Mouse (Mus musculus) heart, postnatal 36 days (tissue): ENCODE measurements around the gene Eva1c. TPM values are rescaled to one million over a fixed set of nuclear protein-coding genes. Genes with fewer than 3 reads are reported as not detected.
"Not testable (repeated sequence)": the region's sequence is repeated elsewhere in the genome, so short reads cannot be mapped to it uniquely, and the experiment has no call there.

Experiments used
- DNase-seq, 2 experiments: peaks; one replicate each; pipeline ENCODE4 v3.0.0; 2021 to 2022
- intact Hi-C: fragments of 180-260 bp; cut with DNase I; formaldehyde crosslinking; loops from one replicate; pipeline ENCODE4 v1.15.1; 2025
- total RNA-seq, 2 experiments: library from RNA; stranded (reverse); gene quantifications; 2 replicates each; pipeline ENCODE4 v1.2.3; 2021

The Eva1c gene
- total RNA-seq, 2 experiments from 2014 or later: 1.1 to 1.4 TPM

DNA sequence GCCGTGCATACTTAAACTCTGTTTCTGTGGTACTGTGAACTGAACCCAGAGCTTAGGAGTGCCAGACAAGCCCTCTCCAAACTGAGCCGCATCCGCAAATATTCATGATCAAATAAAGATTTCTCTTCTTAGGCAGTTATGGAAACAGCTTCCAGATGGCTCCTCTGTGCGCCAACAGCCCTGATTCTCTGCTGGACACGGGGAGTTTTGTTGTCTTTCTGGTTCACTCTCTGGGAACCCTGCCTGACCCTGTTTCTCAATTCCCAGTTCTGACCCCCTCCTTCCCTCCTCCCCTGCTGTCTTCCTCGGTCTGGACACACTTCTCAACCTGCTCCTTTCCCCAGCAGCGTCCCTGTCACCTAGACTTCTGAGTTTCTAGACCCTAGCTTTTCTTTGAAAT is 3.5 kb upstream of the Eva1c start:
- intact Hi-C loops: no loop called here
- DNase-seq: no peak

DNA sequence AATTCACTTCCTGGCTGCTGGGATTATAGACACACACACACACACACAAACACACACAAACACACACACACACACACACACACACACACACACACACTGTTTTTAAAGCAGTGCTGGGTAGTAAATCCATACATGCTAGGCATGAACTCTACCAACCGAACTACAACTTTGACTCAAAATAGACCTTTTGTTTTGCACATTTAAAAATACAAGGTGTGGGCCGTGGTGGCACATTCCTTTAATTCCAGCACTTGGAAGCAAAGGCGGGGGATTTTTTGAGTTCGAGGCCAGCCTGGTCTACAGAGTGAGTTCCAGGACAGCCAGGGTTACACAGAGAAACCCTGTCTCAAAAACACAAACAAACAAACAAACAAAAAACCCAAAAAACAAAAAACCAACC is 2.5 kb upstream of the Eva1c start:
- DNase-seq, intact Hi-C loops: not testable (repeated sequence)

DNA sequence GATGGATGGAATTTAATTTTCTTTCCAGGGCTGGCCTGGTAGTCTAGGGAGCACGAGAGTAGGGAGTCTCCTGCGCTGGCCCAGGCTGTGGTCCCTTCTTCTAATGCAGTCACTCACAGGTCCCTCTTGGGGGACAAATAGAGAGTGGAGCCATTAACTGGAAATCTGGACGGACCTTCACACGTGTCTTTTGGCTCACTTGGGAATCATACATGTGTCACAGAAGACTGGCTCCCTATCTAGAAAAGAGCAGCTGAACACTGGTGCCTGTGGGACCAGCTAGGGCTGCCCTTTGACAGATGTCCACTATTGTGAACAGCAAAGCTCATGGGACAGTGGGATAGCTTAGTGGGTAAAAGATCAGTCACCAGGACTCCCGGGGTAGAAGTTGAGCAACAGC is 478 bp upstream of the Eva1c start:
- no peak for DNase-seq
- intact Hi-C loops: no loop called here

DNA sequence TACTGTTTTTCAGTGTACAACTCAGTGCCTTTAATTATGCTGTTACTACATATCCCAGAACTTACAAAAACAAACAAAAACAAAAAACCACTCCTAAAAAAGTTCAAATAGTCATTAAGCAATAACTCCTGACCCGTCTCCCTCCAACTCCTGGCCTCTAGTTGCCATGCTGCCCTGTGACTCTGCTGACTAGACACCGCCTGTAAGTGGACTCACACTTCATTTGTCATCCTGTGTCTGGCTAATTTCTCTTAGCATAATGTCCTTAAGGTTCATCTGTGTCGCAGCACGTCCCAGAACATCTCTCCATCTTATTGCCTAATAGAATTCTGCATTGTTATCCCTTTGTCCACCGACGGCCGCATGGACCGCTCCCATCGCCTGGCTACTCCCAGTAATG is 979 bp downstream of the Eva1c start:
- intact Hi-C loops: no loop called here
- DNase-seq: no peak

DNA sequence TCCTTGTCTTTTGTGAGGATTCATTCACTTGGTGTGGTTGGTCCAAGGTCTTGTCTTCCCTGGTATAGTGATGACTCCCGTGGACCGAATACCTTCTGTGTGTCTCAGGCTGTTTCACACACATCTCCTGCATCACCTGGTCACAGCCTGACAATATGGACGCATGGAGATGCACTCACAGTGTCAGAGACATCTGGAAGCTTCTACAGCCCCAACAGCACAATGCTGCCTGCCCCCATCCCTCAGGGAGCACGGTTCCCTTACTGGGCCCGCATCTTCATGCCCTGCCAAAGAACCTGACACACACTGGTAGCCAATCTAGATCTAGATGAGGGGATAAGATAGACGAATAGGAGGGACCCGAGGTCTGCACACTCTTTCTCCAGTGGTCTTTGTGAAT is 2.6 kb downstream of the Eva1c start:
- DNase-seq: no peak
- intact Hi-C loops: loop anchor here (1.0 to 2.0 kb wide), 2 partner anchors 18 to 96 kb away; partner anchors contain the start of gene Urb1

DNA sequence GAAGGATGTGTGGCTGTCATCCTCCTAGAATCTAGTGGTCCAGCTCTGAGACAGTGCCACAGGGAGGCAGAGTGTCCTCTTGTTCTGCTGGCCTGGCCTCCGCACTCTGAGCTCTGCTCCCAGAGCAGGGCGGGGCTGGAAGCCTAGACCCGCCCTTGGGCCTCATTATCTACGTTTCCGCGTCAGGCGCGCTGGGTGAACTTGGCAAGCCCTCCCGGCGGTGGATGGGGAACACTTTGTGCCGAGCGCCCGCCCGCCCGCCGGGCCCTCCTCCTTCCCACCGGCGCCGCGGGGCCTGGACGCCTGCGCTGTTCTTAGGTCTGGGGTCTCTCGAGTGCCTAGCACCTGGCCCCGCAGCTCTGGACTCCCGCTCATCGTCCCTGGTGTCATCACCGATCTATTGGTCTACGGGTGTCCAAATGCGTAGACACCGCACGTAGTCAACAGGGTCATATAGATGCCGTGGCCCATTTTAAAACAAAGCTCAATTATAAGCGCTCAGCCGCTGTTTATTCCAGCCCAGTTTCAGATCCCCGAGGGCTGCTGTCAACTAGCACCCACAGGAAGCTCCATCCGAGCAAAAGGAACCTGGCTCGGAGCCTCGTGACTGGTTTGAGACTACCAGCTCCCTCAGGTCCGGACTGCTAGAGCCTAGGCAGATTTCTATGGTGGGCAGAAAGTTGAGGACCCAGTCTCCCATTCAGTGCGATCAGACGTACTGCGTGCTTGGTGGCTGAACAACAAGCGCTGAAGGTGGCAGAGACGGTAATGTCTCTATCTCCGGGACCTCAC is 3.6 kb downstream of the Eva1c start:
- intact Hi-C loops: loop anchor here (1.0 to 2.0 kb wide), 3 partner anchors 19 to 105 kb away; partner anchors contain the start of genes Cfap298 and Urb1
- peak; percentile 88 to 91 for DNase-seq

DNA sequence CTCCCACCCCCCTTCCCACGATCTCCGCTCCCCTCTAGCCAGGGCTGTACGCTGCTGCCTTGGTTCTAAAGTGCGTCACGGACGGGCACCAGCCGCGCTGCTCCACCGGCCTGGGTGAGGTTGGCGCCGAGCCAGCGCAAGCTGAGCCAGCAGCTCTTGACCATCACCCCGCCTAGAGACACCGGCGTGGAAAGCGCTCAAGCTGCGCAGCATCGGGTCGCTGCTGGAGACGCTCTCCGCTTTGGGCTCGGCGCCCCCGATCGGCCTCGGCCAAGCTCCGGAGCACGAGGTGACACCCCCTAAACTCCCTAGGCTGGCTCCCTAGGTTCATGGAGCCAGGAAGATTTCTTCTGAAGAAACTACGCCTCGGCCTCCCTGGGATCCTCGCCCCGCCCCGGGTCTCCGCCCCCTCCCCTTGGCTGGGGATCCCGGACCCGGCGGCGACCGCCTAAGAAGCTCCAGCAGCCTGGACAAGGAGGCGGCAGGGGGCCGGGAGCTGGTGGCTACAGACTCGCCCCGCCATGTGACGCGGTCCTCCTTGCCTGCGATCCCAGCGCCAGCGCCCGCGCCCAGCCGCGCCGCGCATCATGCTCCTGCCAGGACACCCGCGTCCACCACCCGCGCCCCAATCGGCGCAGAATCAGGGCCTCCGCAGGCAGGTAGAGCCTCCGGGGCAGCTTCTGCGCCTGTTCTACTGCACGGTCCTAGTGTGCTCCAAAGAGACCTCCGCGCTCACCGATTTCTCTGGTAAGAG is 4.3 kb downstream of the Eva1c start:
- intact Hi-C loops: loop anchor here (2.0 kb wide), 1 partner anchor 104 kb away; the partner anchor contains the start of gene Cfap298

DNA sequence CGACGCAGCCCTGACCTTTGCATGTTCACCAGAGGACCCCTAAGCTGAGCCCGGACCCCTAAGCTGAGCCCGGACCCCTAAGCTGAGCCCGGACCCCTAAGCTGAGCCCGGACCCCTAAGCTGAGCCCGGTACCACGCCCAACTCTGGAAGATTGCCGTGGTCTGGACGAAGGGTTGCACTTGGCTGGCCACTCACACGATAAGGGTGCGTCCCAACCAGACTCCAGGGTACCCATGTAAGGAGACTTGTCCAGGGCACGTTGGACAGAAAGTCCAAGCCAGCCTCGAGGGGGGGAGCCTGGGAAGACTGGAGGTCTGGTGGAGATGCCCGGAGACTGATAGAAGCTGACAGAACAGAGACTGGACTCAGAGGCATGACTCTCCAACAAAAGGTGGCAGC is 5.2 kb downstream of the Eva1c start:
- intact Hi-C loops: loop anchor here (2.0 kb wide), 1 partner anchor 103 kb away; the partner anchor contains the start of gene Cfap298
- DNase-seq: peak in 1 of 2 experiments; percentile 23

More for the DNA sequence above, 4.3 kb downstream of the Eva1c start:
- DNase-seq: peak; percentile 83 to 84

DNA sequence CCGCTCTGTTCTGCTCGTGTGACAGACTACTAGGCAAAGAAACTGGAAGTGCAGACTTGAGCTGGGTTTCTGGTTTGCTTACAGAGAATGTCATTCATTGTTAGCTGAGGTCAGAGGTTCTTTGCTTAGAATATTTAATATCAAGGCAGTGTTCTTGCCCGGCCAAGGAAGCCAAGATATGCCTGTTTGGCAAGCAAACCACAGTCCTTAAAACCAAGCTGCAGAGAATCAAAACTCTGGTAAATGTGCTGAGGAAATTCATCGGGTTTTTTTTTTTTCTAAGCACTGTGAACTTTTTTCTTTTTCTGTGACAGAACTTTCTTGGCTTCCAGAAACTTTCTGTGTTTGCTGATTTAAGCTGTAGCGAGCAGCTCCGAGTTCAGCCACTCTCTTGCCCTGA is 6.0 kb downstream of the Eva1c start:
- intact Hi-C loops: no loop called here

DNA sequence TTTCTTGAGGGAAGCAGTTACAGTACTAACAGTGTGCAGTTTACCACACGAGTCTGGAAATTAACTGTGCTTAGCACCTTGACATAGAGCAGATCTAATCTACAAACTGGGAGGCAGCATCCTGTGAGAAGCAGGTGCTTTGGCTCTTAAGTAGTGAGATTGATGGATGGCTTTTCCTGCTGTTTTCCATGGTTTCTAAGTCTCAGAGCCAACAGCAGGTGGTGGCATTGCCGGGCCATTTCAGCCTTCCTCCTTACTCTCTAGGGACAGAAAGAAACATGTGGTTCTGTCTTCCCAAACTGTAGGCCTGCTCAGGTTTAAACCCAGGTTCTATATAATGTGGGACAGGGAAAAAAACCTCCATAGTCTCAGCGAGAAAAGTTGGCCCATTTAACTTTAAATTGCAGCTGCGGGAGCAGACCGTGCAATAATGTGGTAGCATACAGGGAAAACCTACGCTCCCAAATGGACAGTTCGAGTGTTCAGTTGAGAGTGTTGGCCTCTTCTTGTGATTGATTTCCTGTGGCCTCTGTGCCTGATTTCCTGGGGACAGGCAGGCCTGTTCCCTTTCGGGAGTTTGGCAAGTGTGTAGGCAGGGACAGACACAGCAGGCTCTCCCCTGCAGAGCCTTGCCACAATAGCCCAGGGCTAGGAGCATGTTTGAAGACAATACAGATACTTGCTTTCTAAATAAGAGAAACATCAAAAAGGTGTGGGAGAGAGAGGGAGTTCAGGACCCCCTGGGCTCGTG is 6.7 kb downstream of the Eva1c start:
- intact Hi-C loops: no loop called here
- no peak for DNase-seq

More for the DNA sequence above, 6.0 kb downstream of the Eva1c start:
- DNase-seq: no peak

DNA sequence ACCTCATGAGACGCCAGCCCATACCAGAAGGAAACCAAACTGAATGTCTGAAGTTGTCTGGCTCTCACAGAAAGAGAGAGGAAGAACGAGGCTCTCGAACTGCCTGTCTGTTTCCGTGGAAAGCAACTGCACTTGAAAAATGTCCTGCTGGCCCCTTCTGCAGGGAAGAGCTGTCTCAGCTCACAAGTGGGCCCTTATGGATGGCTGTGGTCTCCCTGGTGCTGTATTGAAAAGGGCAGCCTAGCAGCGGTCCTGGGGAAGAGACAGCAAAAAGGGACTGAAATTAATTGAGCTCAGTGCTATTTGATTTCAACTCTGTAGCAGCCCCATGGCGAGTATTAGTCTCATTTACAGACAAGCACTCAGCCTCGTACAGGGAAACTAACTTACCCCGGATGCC is 10.9 kb downstream of the Eva1c start:
- intact Hi-C loops: no loop called here
- DNase-seq: no peak

DNA sequence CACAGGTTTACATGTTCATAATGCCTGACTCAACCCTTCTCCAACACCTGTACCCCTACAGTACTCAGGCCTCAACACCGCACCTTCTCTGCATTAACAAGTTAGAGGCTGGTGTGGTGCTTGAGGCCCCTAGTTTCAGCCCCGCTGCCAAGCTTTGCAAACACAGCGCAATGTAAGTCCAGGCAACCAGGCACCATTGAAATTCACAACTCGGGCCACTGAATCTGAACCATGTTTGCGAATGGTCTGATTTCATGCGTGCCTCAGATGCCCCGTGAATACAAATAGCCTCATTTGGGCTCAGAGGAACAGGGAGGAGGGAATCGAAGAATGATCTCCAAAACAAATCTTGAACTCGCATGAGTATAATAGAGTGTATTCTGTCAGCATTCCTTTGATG is 15.6 kb downstream of the Eva1c start:
- no peak for DNase-seq
- intact Hi-C loops: no loop called here

DNA sequence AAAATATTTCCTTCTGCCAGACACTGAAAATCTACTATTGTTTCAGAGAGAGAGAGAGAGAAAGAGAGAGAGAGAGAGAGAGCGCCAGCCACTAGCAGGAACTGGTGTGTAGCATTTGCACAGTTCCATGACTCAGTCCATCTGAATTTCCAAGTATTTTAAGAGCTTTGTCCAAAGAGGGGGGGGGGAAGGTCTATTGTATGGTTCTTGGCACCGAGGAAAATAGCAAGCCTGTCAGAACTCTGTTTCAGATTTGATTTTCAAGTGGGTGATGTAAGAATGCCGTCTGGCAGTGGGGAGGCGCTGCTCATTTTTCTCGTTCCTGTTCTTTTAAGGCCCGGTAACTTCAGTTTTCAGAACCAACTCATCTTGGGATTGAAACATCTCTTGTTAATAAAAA is 18.5 kb downstream of the Eva1c start:
- DNase-seq: no peak
- intact Hi-C loops: no loop called here

DNA sequence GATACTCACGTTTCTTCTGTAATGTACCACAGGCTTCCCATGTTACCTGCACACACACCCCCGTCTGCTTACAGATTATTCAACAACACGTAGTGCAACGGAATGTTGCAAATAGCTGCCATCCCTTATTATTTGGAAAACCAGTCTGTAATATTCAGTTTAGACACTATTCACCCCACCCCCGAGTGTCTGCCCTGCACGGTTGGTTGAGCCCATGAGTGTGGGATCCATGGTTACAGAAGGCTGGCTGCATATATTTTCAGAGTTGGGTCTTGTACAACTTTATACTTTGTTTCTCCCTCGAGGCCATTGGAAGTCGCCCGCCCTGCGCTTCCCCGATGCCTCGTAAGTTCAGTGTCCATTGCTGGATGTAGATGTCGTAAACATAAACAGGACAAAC is 19.1 kb downstream of the Eva1c start:
- intact Hi-C loops: no loop called here
- no peak for DNase-seq

DNA sequence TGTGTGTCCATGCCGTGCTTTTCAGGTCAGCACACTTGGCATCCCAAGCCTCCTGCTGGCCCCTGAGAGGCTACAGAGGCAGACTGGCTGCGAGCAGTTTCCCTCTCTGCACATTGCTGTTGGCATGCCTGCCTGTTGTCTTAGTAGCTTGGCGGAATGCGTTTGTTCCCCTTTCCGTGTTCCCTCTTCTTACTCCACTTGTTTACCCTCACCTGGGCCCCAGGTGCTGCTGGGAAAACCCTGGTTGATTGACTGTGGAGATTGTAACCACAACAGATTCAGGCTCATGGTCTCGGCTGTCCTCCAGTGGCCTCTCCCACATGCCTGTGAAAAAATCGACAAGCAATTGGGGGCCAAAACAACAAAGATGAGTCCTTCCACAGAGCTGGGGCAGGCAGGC is 22.2 kb downstream of the Eva1c start:
- no peak for DNase-seq
- intact Hi-C loops: no loop called here

DNA sequence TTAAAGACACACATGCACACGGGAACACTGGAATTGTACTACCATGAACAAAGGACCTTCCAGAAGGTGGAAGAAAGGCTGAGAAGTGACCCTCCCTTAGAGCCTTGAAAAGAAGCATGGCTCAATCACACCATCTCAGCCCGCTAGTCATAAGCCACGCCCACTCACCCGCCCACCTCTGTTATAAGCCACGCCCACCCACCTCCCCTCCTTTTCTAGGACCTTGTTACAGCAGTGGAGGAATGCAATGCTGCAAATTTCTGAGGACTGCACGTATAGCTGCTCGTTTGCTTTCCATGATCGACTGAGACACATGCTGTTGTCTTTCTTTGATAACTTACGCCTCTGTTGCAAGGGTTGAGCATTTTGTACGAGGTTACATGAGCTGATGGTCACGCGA is 22.7 kb downstream of the Eva1c start:
- no peak for DNase-seq
- intact Hi-C loops: no loop called here

DNA sequence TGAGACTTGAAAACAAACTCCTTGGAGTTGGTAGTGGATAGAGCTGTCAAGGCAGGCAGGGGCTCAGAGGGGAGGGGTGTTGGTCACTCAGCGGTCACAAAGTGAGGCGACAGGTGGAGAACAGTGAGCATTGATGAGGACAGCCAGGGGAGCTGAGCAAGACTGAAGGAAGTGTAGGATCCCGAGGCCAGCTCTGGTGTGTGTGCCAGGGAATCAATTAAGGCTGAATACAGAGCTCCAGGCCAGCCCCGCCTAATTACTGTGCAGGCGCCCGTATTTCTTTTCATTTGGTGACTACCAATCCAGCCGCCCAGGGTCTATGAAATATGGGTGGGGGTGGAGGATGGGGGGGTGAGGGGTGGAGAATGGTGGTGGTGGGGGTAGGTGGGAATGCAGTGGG is 24.4 kb downstream of the Eva1c start:
- intact Hi-C loops: no loop called here
- no peak for DNase-seq

DNA sequence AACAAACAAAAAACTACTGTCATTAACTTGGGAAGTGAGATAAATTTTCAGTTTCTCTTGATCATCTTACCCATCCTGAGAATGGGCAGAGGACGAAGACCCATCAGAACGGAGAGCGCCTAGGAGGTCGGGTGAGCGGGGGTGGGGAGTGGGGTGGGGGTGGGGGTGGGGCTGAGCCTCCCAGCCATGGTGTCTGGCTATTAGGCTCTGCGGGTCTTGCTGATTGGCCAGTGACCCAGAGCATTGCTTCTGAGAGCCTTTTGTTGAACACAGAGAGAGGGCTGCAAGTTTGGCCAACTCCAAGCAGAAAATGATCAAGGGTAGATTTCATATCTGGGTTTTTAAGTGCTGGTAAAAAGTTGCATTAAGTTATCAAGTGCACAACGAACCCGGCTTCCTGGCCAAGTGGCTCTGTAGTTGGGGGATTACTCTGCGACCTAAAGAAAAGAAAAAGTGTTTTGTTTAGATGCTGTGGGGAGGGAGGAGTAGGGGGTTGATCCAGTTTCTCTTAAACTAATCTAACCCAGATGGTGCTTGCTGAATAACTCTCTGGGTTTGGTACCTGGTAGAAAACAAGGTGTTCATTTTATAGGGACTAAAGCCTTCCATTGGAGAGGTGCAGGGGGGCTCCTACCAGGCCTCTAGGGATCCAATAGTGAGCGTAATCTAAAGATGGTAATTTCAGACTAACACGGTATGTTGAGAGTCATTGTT is 25.3 kb downstream of the Eva1c start:
- intact Hi-C loops: no loop called here

DNA sequence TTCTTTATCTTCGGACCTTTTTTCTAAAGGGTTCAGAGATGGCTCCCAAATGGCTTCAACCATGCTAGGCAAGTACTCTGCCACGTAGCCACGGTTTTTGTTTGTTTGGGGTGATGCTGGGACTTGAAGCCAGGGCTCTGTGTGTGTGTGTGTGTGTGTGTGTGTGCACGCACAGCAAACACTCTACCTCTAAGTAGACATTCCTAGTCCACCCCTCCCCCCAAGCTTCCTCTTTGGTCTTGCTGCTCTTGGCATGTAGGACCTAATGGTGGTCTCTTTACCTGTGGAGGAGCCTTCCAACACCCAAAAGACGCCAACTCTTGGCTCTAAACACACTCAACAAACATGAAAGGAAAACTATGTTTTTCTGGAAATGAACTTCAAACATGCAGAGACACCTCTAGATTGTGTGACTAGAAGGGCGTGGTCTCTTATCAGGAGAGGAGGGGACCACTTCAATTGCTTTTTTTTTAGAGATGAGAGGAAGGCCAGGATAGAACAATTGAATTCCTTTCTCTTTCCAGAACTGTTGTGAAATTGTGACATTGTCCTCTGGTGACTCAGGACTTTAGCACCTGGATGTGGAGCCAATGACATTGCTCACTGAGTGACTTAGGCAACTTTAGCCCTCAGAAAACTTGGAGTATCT is 30.2 kb downstream of the Eva1c start:
- no peak for DNase-seq
- intact Hi-C loops: no loop called here

More for the DNA sequence above, 25.3 kb downstream of the Eva1c start:
- no peak for DNase-seq

DNA sequence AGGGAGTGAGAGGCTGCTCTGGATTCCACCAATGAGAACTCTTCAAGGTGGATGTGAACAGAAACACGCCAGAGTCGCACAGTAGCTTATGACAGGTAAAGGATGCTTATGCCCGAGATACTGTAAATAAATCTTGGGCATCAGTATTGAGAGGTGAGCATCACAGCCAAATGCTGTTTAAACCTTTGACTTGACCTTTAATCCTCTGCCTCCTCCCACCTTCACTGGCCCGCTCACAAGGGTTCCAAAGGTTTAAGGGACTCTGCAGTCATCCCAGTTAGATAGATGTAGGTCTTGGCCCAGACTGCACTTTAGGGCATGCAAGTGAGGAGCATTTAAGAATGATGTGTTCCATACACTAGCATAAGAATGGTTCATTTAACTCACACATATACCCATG is 31.7 kb downstream of the Eva1c start:
- no peak for DNase-seq
- intact Hi-C loops: no loop called here
